Mouse (Mus musculus): Measurements from ENCODE around the gene Uvrag.

The Uvrag gene

DNA sequence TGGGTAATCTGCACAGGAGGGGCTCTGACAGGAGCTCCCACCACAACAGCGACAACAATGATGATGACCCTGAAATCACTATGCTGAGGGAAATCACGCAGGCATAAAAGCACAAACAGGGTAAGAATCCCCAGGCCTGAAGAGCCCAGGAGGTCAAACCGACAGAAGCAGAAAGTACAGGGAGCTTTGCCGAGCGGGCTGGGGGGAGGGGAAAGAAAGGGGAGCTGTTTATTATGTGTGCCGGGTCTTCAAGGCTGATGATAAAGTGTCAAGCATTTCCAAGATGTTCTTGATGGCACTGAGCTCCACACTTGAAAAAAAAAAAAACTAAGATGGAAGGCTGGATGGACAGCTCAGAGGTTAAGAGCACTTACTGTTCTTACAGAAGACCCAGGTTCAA is 4.2 kb downstream of the Uvrag start:
- TF ChIP-seq GATA4 (IDR thresholded peaks at IDR 0.05; ENCODE audit: insufficient replicate concordance, low read length): no peak

DNA sequence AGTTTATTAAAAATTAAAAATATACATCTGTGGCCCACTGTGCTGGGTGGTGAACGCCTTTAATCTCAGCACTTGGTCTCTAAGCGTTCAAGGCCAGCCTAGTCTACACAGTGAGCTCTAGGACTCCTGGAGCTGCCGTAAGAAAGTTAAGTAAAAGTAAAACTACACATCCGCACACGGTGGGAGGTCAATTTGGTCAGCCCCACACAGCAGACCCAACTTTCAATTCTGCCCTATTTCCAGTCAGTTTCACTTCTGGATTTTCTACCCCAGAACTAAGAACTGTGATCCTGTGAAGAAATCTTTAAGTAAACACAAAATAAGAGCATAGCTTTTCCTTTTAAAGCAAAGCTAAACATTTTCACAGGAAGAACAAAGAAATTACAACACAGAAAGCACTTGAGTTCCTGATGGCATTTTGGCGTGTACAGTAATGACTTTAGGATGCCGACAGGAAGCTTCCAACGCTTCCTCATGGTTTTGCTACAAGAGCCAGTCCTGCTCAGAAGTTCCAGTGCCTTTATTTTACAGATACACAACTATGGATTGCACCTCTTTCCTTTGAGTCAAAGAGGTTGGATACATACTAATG is 7.0 kb downstream of the Uvrag start:
- TF ChIP-seq GATA4 (IDR thresholded peaks at IDR 0.05; ENCODE audit: insufficient replicate concordance, low read length): no peak

DNA sequence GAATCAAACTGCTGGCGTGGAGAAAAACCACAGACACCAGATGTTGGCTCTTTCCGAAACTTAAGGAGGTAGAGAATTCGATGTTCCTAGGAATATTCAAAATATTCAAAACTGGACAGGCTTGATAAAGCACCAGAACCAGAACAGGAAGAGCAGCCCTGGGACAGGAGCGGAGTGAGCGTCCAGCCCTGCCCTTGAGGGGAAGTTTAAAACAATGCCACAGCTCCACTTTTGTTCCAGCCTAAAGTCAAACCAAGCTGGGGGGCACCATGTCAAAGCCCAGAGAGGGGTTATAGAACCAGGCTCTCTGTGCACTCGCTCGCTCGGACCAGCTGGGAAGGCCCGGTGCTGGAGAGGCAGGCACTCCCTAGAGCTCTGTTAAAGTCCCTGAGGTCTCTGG is 8.3 kb downstream of the Uvrag start:
- no peak for TF ChIP-seq GATA4 (IDR thresholded peaks at IDR 0.05; ENCODE audit: insufficient replicate concordance, low read length)

DNA sequence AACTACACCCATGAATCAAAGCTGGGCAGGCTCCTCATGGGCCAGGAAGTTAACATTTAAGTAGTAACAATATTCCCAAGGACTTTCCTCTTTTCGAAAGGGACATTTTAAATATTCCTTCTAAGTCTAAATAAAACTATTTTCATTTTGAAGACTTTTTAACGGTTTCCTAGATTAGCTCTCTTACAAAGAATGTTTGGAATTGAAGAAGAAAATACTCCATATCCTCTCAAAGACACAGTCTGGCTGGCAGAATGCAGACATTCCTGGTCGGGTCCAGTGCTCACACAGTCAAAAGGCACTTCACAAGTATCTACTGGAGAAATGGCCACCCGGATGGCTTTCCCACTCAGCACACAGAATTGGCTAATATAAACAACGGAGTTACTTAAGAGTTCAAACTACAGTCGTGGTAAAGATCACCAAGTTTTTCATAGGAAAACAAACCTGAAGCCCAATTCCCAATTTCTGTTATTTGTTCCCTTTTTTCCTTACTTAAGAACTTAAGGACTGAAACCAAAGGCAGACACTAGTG is 9.1 kb downstream of the Uvrag start:
- no peak for TF ChIP-seq GATA4 (IDR thresholded peaks at IDR 0.05; ENCODE audit: insufficient replicate concordance, low read length)

DNA sequence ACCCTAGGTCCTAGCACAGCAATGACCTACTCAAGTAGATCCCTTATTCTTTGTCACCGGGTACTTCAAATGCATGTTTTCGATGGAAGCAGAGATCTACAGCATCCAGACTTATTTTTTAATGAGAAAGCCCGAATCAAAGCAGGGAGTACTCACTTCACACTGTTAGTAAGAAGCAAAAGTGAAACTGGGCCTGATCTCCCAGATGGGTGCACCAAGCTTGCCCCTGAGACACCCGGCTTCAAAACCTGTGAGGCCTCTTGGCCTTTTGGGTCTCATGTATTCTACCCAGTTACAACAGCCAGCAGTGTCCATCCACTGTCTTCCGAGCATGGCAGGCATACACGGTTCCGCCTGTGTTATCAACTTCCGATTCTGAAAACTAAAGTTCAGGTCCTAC is 12.0 kb downstream of the Uvrag start:
- TF ChIP-seq GATA4 (IDR thresholded peaks at IDR 0.05; ENCODE audit: insufficient replicate concordance, low read length): no peak

DNA sequence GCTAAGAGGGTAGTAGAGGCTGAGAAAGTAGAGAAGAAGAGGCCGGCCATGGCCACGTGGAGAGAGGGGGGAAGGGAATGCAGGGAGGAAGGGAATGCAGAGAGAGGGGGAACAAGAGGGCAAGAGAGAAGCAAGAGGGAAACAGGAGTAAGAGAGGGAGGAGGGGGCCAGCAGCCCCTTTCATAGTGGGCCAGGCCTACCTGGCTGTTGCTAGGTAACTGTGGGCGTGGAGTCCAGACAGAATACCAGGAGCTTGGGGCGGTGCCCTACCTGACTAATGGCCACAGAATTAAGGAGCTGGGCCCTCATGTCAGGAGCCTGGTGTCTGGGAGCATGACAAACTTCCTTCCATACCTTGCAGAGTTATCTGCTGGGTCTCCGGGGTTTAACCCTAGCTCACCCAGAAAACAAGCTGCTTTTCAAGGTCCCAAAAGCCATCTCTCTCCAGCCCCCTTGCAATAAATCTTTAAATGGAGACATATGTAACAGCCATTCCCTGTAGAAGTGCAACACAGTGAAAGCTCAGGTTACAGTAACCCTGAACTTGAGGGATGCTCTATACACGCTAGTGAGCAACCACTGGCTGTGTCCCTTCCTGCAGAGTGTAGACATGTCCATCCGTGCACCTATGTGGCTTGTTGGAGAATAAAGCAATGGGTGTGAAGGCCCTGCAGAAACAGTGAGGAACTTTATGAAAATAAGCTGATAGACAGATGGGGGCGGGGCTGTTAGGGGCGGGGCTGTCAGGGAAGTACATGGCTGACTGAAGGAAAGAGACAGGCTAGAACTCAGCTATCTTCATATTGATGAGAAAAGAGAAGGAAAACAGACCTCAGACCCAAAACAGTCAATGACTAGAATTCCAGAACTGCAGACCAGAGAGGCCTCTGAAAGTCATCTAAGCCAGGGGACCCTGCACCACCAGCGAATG is 12.7 kb downstream of the Uvrag start:
- TF ChIP-seq GATA4 (IDR thresholded peaks at IDR 0.05; ENCODE audit: insufficient replicate concordance, low read length): no peak

DNA sequence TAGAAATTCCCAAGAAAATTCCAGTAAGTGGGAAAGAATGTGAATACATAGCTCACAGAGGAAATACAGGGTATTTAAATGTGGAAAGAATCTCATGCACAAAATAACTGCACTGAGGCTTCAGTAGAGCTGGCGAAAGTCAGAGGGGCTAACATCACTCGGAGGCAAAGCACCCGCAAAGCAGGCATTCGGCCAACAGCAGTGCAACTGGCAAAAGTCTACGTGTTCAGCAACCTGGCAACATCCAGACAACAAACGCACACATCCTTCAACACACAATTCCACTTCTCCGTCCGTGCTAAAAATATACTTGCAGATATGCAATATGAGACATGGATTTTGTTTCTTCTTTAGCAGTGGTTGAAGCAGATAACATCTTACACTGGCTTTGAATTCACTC is 14.9 kb downstream of the Uvrag start:
- TF ChIP-seq GATA4 (IDR thresholded peaks at IDR 0.05; ENCODE audit: insufficient replicate concordance, low read length): no peak

DNA sequence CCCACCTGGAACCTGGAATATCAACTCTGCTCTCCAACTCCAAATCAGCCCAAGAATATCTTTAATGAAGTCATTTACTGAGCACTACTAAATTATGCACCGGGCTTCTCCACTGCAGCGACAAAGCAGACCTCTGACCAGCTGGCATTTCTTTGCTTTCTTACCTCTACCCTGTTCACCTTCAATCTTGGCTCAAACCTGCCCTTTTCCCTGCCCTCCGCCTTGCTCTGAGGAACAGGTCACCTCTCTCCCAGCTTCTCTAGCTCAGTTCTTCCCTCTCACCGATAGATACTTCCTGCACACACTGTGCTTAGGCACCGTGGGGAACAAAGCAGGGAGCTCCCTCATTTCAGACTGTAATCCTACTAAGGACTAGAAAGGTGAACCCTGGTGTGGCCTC is 18.3 kb downstream of the Uvrag start:
- TF ChIP-seq GATA4 (IDR thresholded peaks at IDR 0.05; ENCODE audit: insufficient replicate concordance, low read length): no peak

DNA sequence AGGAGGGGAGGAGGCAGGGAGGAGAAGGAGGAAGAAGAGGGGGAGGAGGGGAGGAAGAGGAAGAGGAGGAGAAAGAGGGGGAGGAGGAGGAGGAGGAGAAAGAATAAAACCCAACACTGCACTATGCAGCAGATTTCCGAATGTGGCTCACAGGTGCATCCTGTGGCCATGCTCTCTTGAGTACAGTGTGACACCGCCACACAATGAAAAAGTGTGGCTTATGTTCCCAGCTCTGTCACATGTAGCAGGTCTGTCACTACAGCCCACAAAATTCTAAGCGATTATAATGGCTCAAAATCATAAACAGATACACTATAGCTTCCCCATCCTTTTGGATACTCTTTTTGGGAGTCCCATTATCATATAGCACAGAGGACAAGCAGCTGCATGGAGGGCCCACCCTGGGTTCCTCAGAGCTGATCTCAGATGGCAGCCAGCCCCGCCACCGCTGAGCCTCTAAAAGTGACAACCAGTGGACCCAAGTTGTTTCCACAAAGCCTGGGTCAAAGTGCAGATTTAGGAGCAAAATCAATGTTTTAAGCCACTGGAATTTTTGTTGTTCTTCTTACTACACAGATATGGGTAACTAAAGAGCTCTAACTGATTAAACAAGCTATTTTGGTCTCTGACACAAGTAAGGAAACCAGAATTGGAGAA is 19.9 kb downstream of the Uvrag start:
- TF ChIP-seq GATA4 (IDR thresholded peaks at IDR 0.05; ENCODE audit: insufficient replicate concordance, low read length): no peak

DNA sequence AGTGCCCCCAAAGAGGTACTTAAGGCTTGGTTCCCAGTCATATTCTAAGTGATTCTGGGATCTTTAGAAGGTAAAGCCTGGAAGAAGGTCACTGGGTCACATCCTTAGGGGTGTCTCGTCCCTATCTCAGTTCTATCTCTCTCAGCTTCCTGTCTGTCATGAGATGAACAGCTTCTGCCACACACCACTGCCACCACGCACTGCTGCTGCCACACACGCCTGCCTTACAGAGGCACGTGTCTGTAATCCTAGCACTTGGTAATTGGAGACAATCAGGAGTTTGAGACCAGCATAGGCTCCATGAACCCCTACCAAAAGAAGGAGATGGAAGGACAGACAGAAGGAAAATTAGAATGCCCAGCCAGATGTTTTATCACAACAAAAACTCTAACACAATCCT is 20.9 kb downstream of the Uvrag start:
- no peak for TF ChIP-seq GATA4 (IDR thresholded peaks at IDR 0.05; ENCODE audit: insufficient replicate concordance, low read length)

DNA sequence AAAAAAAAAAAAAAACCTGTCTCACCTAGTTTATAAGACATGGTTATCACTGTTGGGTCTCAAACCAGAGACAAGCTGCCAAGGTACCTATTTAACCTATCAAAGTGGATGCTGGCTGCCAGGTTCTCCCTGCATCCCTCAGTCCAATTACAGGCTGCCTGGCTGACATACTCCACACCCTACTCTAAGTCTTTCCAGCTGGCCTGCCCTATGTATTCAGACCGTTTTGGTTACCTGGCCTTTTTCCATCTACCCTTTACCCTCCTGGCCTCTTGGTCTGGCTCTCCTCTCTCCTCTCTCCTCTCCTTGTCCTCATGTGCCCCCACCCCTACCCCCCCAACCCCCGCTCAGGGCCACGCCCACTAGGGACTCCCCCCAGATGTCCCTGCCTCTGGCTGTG is 24.2 kb downstream of the Uvrag start:
- TF ChIP-seq GATA4 (IDR thresholded peaks at IDR 0.05; ENCODE audit: insufficient replicate concordance, low read length): no peak

DNA sequence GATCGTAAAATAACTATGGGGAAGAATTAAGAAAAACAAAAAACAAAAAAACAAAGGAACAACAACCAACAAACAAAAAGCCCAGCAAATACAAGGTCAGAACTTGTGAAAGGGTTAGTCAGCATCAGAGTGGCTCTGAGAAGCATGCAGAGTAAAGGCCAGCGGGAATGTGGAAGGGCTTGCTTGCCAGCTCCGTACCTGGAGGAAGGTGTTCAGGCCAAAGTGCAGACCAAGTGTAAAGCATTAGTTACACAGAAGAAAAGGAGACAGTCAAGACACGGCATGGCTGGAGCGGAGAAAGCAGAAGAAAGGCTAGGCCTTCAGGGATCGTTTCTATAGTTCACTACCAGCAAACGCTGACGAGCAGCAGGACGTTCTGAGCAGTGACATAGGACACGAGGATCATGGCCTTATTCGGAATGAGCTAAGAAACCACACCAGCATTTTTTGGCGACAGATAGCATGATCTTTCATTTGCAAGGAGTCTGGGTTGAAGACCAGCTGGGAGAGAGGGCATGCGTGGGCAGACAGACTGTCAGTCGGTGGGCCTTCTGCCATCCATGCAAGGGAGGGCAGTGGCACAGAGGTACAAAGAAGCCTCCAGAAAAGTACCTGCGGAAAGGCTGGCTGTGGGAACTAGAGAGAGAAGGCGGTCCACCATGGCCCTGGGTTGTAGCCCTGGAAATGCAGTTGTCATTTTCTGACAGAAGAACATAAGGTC is 26.8 kb downstream of the Uvrag start:
- no peak for TF ChIP-seq GATA4 (IDR thresholded peaks at IDR 0.05; ENCODE audit: insufficient replicate concordance, low read length)

DNA sequence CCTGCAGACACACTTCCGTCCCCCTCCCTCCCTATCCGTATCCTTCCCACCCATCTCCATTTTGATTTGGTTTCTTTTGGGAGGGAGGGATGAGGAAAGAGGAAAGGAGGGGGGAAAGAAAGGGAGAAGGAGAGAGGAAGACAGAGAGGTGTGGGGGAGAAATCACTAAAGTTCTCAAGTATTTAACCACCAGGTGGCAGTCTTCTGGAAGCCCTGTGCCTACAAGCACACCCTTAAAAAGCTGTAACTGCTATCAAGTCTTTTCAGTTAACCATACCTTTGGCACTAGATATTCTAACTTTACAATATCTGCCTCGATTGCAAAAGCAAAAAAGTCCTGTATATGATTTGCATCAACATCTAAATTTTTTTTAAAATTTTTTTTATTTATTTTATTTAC is 33.4 kb downstream of the Uvrag start:
- TF ChIP-seq GATA4 (IDR thresholded peaks at IDR 0.05; ENCODE audit: insufficient replicate concordance, low read length): no peak

DNA sequence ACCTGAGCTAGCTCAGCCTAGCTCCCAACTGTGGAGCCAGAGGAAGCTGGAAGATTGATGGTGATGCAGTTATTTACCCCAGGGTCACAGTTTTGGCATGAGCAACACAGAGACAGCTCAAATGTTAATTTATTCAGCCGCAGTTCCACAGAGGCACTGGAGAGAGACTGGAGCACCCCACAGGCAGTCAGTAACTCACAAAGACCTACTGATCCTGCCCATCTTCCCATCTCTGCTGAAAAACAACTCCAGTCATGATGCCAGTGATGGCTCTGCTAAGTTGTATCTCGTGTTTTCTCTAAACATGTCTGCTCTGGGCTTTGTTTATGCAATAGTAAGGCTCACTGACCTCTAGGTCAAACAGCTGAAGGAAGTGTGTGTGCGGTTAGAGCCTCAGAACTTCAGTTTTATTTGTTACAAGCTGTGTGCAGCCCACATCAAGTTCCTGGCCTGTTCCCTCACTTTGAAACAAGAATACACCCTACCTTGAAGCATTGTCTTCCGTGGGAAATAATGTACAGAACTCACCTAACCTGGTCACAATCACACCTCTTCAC is 34.1 kb downstream of the Uvrag start:
- TF ChIP-seq GATA4 (IDR thresholded peaks at IDR 0.05; ENCODE audit: insufficient replicate concordance, low read length): no peak

All from liver, adult (tissue).